Mouse (Mus musculus) heart, adult 2 months (tissue): ENCODE measurements at regions not wholly inside any gene's neighbourhood (a gene's known extent, or its start where the extent isn't known, plus 50 kb on each side); places are given as distances from the start of the nearest gene placed in this dataset.

Source experiments
- CTCF ChIP-seq: fragments of 200-600 bp; IDR thresholded peaks from 2 replicates; pipeline ENCODE4 v1.8.1; 2022; ENCODE audit warnings: antibody characterized with exemption, mild to moderate bottlenecking, moderate library complexity
- POLR2A ChIP-seq: fragments of 200-500 bp; IDR thresholded peaks from 2 replicates; pipeline ENCODE4 v1.6.1; 2011; ENCODE audit warnings: mild to moderate bottlenecking, low read depth, low read length, control low read depth; ENCODE audit not compliant: insufficient read depth

GRCm38 (mm10) chr3:152026034-152026433 is 140.0 kb downstream of the Gipc2 start:
- TF ChIP-seq CTCF (no peak), POLR2A (no peak)
